Mouse (Mus musculus) layer of hippocampus, adult 11-12 months (tissue): ENCODE data around the gene Gm13275.
"Not testable (repeated sequence)": the region's sequence is repeated elsewhere in the genome, so short reads cannot be mapped to it uniquely, and the experiment has no call there.

ENCODE experiments used
- DNase-seq: peaks from one replicate; pipeline ENCODE4 v3.0.0; 2022; ENCODE audit warnings: low spot score

The Gm13275 gene

DNA sequence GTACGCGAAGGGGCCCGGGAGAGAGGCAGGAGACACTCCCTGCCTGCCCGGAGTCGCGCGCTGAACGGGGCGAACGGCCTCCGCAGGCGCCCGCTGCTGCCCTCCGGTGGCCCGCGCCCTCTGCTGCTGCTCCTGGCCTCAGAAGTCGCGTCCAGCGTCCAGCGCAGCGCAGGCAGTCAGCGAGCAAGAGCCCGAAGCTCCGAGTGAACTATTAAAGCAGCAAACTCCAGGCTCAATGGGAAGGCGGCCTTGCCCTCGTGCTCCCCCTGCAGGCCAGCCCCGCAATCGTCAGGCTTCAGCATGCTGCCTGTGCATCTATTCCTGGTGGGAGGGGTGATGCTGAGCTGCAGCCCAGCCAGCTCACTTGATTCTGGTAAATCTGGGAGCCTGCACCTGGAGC lies 2.8 kb downstream of the Gm13275 start, which contains the start of gene Gm13279:
Gene Gm13279, plus strand, starts transcription at position 301 of the 400 bp plus-strand sequence.
- DNase-seq = not testable (repeated sequence)

DNA sequence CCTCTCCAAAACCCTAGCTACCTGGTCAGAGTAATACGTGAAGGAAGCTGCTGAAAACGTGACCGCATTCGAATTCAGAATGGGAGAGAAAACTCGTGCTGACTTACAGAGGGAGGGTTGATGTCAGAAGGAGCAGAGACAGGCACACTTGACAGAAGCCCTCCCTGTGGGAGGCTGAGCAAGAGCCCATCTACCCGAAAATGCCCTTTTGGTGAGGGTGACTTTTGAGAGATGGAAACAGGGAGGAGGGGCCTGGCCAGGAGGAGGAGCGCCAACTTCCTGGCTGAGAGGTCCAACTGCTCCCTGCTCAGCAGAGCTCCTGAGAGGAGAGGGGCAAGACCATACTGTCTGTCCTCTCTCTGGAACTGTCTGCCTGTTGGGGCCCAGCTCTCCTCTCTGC lies 5.1 kb downstream of the Gm13275 start, which contains the start of gene Gm13285:
Gene Gm13285, plus strand, starts transcription at position 301 of the 400 bp plus-strand sequence.
- DNase-seq = not testable (repeated sequence)

DNA sequence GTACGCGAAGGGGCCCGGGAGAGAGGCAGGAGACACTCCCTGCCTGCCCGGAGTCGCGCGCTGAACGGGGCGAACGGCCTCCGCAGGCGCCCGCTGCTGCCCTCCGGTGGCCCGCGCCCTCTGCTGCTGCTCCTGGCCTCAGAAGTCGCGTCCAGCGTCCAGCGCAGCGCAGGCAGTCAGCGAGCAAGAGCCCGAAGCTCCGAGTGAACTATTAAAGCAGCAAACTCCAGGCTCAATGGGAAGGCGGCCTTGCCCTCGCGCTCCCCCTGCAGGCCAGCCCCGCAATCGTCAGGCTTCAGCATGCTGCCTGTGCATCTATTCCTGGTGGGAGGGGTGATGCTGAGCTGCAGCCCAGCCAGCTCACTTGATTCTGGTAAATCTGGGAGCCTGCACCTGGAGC lies 8.7 kb downstream of the Gm13275 start, which contains the start of gene Gm13287:
Gene Gm13287, plus strand, starts transcription at position 301 of the 400 bp plus-strand sequence.
- not testable (repeated sequence) for DNase-seq

DNA sequence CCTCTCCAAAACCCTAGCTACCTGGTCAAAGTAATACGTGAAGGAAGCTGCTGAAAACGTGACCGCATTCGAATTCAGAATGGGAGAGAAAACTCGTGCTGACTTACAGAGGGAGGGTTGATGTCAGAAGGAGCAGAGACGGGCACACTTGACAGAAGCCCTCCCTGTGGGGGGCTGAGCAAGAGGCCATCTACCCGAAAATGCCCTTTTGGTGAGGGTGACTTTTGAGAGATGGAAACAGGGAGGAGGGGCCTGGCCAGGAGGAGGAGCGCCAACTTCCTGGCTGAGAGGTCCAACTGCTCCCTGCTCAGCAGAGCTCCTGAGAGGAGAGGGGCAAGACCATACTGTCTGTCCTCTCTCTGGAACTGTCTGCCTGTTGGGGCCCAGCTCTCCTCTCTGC lies 10.9 kb downstream of the Gm13275 start, which contains the start of gene Gm13288:
Gene Gm13288, plus strand, starts transcription at position 301 of the 400 bp plus-strand sequence.
- DNase-seq = not testable (repeated sequence)

DNA sequence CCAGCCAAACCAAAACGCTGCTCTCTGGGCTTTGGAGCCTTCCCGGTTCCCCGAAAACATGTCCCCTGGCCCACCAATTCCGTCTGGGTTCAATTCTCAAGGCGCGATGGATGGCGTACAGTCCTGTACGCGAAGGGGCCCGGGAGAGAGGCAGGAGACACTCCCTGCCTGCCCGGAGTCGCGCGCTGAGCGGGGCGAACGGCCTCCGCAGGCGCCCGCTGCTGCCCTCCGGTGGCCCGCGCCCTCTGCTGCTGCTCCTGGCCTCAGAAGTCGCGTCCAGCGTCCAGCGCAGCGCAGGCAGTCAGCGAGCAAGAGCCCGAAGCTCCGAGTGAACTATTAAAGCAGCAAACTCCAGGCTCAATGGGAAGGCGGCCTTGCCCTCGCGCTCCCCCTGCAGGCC lies 11.5 kb downstream of the Gm13275 start:
- DNase-seq = not testable (repeated sequence)

DNA sequence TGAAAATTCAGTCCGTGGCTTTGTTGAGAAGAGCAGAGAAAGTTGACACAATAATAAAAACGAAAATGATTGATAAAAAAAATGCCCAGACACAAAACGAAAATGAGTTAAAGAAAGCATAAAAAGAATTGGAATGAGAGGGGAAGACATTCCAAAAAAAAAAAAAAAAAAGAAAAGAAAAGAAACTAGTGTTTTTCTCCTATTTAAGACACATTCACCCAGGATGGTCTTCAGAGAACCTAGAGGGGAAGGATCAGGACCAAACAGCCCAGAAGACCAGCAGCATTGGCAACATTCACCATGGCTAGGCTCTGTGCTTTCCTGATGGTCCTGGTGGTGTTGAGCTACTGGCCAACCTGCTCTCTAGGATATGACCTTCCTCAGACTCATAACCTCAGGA lies 21.6 kb downstream of the Gm13275 start, which contains the start of gene Ifna7:
Gene Ifna7, plus strand, starts transcription at position 301 of the 400 bp plus-strand sequence.
- DNase-seq = no peak

DNA sequence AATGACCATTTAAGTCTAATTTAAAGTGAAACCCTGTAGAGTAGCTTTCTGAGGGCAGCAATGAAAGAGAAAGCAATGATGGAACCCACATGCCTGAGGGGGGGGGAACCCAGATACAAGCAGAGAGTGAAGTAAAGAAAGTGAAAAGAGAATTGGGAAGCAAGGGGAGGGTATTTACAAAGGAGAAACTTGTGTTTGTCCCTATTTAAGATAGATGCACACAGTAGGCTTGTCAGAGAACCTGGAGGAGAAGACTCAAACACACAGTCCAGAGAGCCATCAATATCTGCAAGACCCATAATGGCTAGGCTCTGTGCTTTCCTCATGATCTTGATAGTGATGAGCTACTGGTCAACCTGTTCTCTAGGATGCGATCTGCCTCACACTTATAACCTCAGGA lies 25.4 kb downstream of the Gm13275 start, which contains the start of gene Ifna11:
Gene Ifna11, plus strand, starts transcription at position 301 of the 400 bp plus-strand sequence.
- DNase-seq = no peak

DNA sequence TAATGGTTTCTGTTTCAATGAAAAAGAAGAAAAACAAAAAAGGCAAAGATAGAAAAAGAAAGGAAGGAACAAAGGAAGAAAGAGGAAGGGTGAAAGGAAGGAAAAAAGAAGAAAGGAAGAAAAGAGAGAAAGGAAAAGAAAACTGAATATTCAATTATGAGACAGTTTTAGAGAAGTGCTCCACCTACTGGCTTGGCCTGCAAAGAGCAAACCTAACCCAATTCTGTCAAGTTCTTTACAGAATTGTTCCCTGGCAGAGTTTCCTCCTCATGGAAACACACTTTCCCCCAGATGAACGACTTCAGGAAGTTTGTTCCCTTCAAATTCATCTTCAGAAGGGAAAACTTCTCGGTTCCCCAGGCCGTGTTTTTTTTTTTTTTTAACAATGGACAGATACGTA lies 28.7 kb downstream of the Gm13275 start:
- DNase-seq = no peak

DNA sequence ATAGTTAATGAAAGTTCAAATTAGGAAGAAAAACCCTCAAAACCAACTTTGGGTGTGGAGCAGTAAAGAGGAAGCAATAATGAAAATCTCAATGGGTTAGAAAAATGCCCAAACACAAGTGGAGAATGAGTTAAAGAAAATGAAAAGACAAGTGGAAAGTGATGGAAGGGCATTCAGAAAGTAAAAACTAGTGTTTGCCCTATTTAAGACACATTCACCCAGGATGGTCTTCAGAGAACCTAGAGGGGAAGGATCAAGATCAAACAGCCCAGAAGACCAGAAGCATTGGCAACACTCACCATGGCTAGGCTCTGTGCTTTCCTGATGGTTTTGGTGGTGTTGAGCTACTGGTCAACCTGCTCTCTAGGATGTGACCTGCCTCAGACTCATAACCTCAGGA lies 32.8 kb downstream of the Gm13275 start, which contains the start of gene Ifna6:
Gene Ifna6, plus strand, starts transcription at position 301 of the 400 bp plus-strand sequence.
- not testable (repeated sequence) for DNase-seq

DNA sequence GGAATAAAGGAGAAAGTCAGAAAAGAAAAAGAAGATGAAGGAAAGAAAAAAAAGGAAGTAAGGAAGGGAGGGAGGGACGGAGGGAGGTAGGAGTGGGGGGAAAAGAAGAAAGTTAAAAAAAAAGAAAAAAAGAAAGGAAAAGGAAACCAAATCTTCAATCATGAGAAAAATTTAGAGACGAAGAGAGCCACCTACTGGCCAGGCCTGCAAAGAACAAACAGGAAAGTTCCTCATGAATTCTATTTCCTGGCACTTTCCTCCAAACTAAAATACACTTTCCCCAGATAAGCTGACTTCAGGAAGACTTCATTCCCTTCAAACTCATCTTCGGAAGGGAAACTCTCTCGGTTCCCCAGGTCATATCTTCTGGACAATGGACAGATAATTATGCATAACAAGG lies 36.2 kb downstream of the Gm13275 start:
- DNase-seq = peak; percentile 26

DNA sequence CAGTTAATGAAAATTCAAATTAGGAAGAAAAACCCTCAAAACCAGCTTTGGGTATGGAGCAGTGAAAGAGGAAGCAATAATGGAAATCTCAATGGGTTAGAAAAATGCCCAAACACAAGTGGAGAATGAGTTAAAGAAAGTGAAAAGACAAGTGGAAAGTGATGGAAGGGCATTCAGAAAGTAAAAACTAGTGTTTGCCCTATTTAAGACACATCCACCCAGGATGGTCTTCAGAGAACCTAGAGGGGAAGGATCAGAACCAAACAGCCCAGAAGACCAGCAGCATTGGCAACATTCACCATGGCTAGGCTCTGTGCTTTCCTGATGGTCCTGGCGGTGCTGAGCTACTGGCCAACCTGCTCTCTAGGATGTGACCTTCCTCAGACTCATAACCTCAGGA lies 40.9 kb downstream of the Gm13275 start, which contains the start of gene Ifna5:
Gene Ifna5, plus strand, starts transcription at position 301 of the 400 bp plus-strand sequence.
- DNase-seq = not testable (repeated sequence)

DNA sequence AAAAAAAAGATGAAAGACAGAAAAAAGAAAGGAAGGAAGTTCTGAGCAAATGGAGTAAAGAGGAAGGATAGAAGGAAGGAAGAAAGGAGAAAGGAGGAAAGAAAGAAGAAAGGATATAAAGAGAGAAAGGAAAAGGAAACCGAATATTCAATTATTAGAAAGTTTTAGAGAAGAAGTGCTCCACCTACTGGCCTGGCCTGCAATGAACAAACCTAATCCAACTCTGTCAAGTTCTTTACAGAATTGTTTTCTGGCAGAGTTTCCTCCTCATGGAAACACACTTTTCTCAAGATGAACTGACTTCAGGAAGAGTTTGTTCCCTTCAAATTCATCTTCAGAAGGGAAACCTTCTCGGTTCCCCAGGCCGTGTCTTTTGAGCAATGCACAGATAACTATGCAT lies 44.5 kb downstream of the Gm13275 start:
- no peak for DNase-seq

DNA sequence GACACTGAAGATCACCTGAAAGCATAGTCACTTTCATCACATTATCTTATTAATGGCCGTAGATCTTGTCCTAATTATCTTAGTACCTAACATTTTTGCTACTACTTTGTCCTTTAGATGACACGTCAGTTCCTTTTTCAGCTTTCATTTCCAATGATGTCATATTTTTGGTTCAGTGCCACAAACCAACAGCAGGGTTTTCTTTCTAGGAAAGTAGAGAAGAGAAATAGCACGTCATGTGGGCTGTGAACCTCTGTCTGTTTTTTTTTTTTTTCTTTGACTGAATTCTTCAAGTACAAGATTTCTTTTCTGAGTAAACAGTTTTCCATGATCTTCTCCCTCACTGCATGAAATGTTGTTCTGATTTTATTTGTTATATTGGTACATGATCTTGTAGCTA lies 45.8 kb downstream of the Gm13275 start:
- DNase-seq = no peak

DNA sequence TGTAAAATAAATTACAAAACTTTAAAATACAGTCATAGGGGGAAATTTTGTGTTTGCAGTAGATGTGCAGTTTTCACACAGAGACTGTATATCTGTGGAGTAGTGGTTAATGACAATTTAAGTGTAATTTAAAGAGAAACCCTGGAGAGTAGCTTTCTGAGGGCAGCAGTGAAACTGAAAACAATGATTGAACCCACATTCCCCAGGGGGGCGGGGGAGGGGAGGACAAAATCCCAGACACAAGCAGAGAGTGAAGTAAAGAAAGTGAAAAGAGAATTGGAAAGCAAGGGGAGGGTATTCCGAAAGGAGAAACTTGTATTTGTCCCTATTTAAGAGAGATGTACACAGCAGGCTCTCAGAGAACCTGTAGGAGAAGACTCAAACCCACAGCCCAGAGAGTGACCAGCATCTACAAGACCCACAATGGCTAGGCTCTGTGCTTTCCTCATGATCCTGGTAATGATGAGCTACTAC lies 47.2 kb downstream of the Gm13275 start, which contains the start of gene Ifna4:
Gene Ifna4, plus strand, starts transcription at position 424 of the 474 bp plus-strand sequence.
- no peak for DNase-seq
